In the genomic region with DNA sequence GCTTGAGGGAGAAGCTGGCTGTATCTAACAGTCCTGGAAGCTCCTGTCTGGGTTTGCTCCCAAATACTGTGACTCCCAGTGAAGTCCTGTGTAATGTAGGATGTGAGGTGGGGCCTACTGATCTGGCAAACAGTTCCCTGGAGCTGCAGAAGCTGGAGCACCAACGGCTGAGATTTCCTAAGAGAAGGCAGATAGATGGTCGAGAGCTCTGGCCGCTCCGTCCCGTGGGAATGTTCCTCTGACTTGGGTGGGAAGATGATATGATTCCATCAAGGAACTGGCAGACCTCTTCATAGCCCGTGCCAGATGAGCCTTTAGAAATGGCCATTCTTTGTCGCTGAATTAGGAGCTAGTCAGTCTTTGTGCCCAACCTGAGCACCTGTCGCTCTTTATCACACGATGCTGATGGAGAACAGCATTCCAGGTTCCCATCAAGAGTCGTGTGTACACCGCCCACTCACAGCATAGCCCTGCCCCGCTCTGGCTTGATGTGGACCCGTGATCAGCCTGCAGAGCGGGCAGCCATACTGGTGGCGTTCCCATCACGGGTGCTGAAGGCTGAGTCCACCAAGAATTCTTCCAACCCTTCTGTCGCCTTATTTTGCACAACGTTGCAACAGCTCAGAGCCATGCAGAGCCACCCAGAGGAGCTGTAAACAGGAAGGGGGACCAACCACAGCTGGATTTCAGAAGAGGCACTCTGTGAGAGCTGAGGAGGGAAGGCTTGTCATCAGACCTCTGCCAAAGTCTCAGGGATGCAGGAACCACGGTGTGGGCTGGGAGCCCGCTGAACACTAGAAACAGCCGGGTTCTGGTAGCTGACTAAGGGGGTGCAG, we compare ENCODE assay signal across 12 mouse cellular contexts.
A peak's percentile ranks its signal among the peaks of the same experiment; 100 is the strongest.
DNase-seq lines count a peak whose midpoint lies in the region; ATAC-seq and TF ChIP-seq lines count a peak whose summit lies in the region.
"Had no signal": no experiment of that assay in that cellular context is flagged by ENCODE, and none has a peak within 500 bp of the region (broad histone marks: within the 10 kb centered on the region; RNA-seq: fewer than 3 reads in every experiment).

No protein-coding gene starts in this region.

- TF ChIP-seq CTCF in lung, embryonic 14.5 days (IDR thresholded peaks at IDR 0.05; ENCODE audit: low read depth) = no peak
- no peak for TF ChIP-seq CTCF in lung, adult 2 months (IDR thresholded peaks at IDR 0.05; ENCODE audit: insufficient read depth, low read length)
- no peak for TF ChIP-seq CTCF in cortical plate, adult 2 months (IDR thresholded peaks at IDR 0.05; ENCODE audit: extremely low read depth, insufficient read depth, low read length)
- TF ChIP-seq CTCF in olfactory bulb, adult 2 months (IDR thresholded peaks at IDR 0.05; ENCODE audit: insufficient read depth, low read depth, low read length) = no peak

- peaks cover 16% of the 10 kb centered on the region for H3K4me1 ChIP-seq in lung, embryonic 14.5 days (ENCODE audit: insufficient read depth)
- H3K4me1 ChIP-seq in lung, adult 2 months (ENCODE audit: control insufficient read depth, insufficient read depth, low read length) = peaks cover 32% of the 10 kb centered on the region
- H3K4me1 ChIP-seq in cortical plate, adult 2 months (ENCODE audit: control insufficient read depth, insufficient read depth, low read length) = peaks cover 25% of the 10 kb centered on the region
- H3K4me1 ChIP-seq in olfactory bulb, adult 2 months (ENCODE audit: control insufficient read depth, insufficient read depth, low read length) = peaks cover 64% of the 10 kb centered on the region

- peak overlapping the region; percentile 24; the same call in 1 of the 2 replicates for H3K27ac ChIP-seq in lung, embryonic 14.5 days (ENCODE audit: low read depth)
- H3K27ac ChIP-seq in cortical plate, adult 2 months (ENCODE audit: insufficient read depth, low read length) = peak overlapping the region; percentile 68
- H3K27ac ChIP-seq in olfactory bulb, adult 2 months (ENCODE audit: insufficient read depth, low read depth, low read length) = peak overlapping the region; percentile 31
- H3K27ac ChIP-seq: hindbrain, embryonic 14.5 days had no signal

- no peaks in the 10 kb centered on the region; the same call in 1 of the 2 replicates for H3K36me3 ChIP-seq in lung, embryonic 14.5 days (ENCODE audit: insufficient read depth)

- H3K4me3 ChIP-seq in lung, embryonic 14.5 days (ENCODE audit: low read depth, low read length) = no peak overlapping the region
- H3K4me3 ChIP-seq in lung, adult 2 months (replicated peaks; ENCODE audit: extremely low read depth, low read depth, low read length) = no peak overlapping the region
- no peak overlapping the region for H3K4me3 ChIP-seq in cortical plate, adult 2 months (ENCODE audit: insufficient read depth, low read length)
- H3K4me3 ChIP-seq in olfactory bulb, adult 2 months (ENCODE audit: insufficient read depth, low read depth, low read length) = no peak overlapping the region
- H3K4me3 ChIP-seq: heart, embryonic 13.5 days had no signal

- intact Hi-C loops in left cerebral cortex, postnatal 10 days (cut with DNase I) = no loop called here

- H3K4me2 ChIP-seq in lung, embryonic 14.5 days = no peak overlapping the region
- H3K4me2 ChIP-seq: heart, embryonic 13.5 days; hindbrain, embryonic 14.5 days had no signal

- TF ChIP-seq POLR2A in lung, adult 2 months (IDR thresholded peaks at IDR 0.05; ENCODE audit: borderline replicate concordance, extremely low read depth, low read depth, low read length) = no peak
- TF ChIP-seq POLR2A in cortical plate, adult 2 months (IDR thresholded peaks at IDR 0.05; ENCODE audit: extremely low read depth, insufficient read depth, low read length) = no peak
- TF ChIP-seq POLR2A in olfactory bulb, adult 2 months (IDR thresholded peaks at IDR 0.05; ENCODE audit: insufficient read depth, low read depth, low read length) = no peak

- DNase-seq in lung, embryonic 14.5 days = peak; percentile 52
- DNase-seq in lung, adult 2 months = no peak
- DNase-seq in cerebellum, postnatal 14 days = no peak
- no peak for DNase-seq in left cerebral cortex, postnatal 10 days (ENCODE audit: extremely low spot score in 1 of 2, low spot score in 2 of 2)
- DNase-seq: gastrocnemius, postnatal 10 days; kidney, adult 18-20 months; left cerebral cortex, postnatal 4 days had no signal

- 74% methylated on average over 21 of the region's 21 CpGs for WGBS in lung, embryonic 14.5 days
- WGBS in lung, adult 2 months = 54% methylated on average over 21 of the region's 21 CpGs
- 76% methylated on average over 21 of the region's 21 CpGs for WGBS in olfactory bulb, adult 2 months

- H3K27me3 ChIP-seq in lung, embryonic 14.5 days (ENCODE audit: insufficient read depth, low read length) = no peaks in the 10 kb centered on the region
- H3K27me3 ChIP-seq: heart, embryonic 13.5 days had no signal

- no peaks in the 10 kb centered on the region for H3K9me3 ChIP-seq in lung, embryonic 14.5 days (ENCODE audit: low read depth, low read length)
- H3K9me3 ChIP-seq: heart, embryonic 13.5 days had no signal

- ATAC-seq in lung, embryonic 14.5 days (ENCODE audit: insufficient read depth) = no peak
- peak; percentile 91 for ATAC-seq in granulocyte monocyte progenitor cell, adult 5-6 weeks (replicated peaks; ENCODE audit: poor library complexity, severe bottlenecking)

- H3K9ac ChIP-seq in lung, embryonic 14.5 days = no peak overlapping the region
- H3K9ac ChIP-seq: hindbrain, embryonic 14.5 days had no signal
